Mouse (Mus musculus) ovary, postnatal 14 days (tissue): Measurements from ENCODE around the gene Rgr.
A peak's percentile ranks its signal among the peaks of the same experiment; 100 is the strongest.

Experiments used
- DNase-seq: peaks from one replicate; pipeline ENCODE4 v3.0.0; 2022; ENCODE audit warnings: low spot score

Rgr gene

DNA sequence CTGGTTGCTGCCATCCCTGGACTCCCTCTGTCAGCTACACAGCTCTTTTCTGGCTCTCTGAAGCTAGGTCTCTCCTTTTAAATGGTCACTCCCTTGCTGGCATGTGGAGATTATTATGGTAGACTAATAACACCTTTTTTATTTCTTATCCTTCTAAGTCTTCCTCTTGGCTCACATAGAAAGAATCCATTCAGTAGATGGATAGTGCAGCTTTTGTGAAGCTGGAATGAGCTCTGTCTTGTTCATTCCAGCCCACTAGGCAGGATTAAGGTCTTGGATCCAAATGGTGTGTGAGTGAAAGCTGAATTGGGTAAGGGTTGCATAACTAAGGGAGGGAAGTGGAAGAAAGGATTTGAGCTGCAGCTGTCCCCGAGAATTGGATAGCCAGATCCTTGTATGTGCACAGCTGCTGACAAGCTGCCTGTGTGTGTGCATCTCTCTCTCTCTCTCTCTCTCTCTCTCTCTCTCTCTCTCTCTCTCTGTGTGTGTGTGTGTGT is at the start of gene Rgr:
TSS of gene Rgr (minus strand) at position 51 of the 497 bp plus-strand sequence.
- DNase-seq: no peak

GRCm38 (mm10) chr14:37097956-37098530 is 49.3 kb upstream of the Rgr start, which contains the start of gene Cdhr1:
Cdhr1 (minus strand) TSS chr14:37098347.
- no peak for DNase-seq

GRCm38 (mm10) chr14:37095556-37095955 is 46.8 kb upstream of the Rgr start:
- DNase-seq: no peak

- DNase-seq: no peak
These were observed 45.7 kb upstream of the Rgr start for GRCm38 (mm10) chr14:37094436-37094835.

- no peak for DNase-seq
These were observed 35.0 kb upstream of the Rgr start for GRCm38 (mm10) chr14:37083755-37084154.

DNA sequence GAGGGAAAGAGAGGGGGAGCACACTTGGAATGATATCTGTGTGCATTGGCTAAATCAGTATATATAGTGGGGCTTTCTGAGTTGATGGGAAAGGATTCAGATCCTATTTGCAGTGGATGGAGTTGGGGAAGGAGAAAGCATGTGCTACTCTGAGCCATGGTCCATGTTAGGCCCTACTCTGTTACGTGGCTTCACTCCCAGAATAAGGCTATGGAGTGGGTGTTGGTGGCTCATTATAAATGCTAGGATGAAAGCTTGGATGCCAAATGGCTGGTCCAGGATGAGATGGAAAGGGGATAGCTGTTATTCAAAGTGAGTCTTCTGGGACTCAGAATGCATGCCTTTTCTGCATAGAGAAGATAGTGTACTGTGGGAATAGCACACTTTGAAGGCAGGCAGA is 32.0 kb upstream of the Rgr start:
- DNase-seq: no peak

DNA sequence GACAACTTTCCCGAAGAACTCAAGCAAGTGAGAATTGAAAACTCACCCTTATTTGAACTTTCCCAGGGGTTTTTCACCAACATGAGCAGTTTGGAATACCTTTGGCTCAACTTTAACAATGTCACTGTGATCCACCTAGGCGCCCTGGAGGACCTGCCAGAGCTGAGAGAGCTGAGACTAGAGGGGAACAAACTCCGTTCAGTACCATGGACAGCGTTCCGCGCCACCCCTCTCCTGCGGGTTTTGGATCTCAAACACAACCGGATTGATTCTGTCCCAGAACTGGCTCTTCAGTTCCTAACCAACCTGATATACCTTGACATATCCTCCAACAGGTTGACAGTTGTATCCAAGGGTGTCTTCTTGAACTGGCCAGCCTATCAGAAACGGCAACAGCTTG is 19.8 kb upstream of the Rgr start:
- DNase-seq: peak; percentile 61

DNA sequence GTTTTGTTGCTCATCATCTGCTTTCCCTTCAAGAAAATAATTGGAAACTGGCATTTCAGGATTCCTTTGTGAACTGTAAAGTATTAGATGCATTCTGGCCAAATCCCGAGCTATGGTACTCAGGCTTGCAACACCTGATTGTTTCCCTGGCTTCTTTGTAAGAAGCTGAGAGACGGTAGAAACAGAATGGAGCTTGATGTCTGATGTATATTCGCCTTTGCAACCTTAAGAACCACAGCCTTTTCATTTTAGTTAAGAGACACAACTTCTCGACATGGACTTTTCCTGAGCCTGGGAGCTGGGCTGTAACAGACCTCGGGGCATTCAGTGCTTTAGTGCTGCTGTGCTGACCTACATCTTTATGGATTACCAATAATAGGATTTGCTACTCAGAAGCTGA is 18.9 kb upstream of the Rgr start, which contains the start of gene Lrit2:
TSS of gene Lrit2 (plus strand) at position 301 of the 400 bp plus-strand sequence.
- DNase-seq: no peak

- DNase-seq: no peak
These were observed 17.9 kb upstream of the Rgr start for GRCm38 (mm10) chr14:37066636-37067035.

DNA sequence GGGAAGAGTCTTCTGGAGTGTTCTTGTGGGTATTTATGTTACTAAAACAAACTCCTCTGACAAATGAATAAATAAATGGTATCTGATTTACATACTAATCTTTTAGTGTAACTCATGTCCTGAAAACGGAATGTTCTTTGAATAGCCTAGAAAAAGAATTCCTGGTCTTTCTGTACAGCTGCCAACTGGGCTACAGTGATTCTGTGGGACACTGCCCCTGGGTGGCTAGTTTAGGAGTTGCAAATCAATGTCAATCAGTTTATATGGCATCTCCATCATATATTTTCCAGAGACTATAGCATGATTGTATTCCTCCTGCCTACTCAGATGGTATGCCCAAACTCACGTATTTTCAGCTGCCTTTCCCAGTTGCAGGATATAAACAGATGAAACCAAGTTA is 16.1 kb upstream of the Rgr start:
- DNase-seq: no peak

GRCm38 (mm10) chr14:37034432-37034831 is 14.3 kb downstream of the Rgr start:
- DNase-seq: no peak

GRCm38 (mm10) chr14:37033241-37033640 is 15.5 kb downstream of the Rgr start:
- DNase-seq: peak; percentile 62

- no peak for DNase-seq
These were observed 16.2 kb downstream of the Rgr start for GRCm38 (mm10) chr14:37032481-37033104.

DNA sequence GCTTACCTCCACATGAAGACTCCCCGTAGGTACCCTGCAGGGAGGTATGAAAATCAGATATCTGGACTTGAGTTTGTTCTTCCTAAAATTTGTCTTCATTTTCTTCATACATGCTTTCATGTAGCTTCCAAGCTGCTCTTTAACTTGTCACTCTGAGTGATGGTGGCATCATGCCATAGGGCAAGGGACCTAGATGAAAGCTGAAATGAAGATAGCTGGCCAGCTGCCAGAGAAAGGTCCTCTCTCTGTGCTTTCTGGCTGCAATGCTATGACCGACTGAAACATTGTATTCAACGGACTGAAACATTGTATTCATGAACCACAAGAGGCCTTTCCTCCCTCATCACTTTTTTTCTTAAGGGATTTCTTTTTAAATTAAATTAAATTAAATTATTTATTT is 20.2 kb downstream of the Rgr start:
- no peak for DNase-seq

DNA sequence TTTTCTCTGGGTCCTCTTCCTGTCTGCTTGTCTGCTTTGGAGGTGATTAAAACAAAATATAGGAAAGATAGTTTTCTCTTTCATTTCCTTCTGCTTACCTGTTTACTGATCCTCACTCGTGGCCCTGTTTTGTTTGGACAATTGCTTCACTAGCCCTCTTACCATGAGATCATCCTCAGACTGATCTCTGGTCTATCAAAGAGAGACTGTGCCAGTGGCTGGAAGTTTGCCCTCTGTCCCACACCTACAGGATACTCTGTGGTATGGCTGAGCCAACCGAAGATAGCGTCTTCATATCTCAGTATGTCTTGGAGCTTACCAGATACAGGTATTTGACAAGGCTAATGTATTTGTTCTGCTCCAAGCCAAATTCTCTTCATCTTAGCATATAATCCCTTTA is 20.8 kb downstream of the Rgr start:
- DNase-seq: no peak

GRCm38 (mm10) chr14:37027248-37027933 is 21.4 kb downstream of the Rgr start:
- DNase-seq: no peak

DNA sequence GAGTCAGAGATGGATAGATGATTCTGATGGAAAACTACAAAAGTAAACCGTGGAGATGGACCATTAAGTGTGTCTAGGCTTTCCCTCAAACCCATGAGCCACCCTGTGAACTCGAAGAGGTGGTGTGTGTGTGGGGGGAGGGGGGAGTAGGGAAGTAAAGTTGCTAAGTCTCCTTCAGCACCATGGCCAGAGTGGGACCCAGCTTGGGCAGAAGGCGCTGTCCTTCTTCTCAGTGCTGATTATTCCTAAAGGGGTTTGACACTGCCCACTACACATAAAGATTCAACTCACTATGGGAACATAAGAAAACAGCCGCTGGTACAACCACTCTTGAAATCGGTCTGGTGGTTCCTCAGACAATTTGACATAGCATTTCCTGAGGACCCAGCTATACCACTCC is 32.9 kb downstream of the Rgr start:
- DNase-seq: peak; percentile 24

- DNase-seq: no peak
These were observed 35.1 kb downstream of the Rgr start for GRCm38 (mm10) chr14:37013644-37014043.

DNA sequence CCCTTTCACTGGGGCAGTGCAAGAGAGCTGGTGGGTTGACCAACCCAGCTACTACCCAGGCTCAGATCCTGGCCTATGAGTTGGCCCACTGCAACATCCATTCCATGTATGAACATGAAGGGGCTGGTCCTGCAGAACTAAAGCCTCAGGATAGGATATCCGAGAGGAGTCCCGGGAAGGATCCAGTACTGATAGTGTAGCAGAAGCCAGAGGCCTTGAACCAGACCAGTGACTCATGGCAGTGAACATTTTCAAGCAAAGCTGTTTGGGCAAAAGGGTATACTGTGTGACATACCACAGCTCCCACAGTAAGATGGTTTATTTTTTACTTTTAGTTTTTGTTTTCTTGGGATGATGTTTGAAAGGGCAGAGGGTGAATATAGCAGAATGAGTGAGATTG is 39.1 kb downstream of the Rgr start:
- DNase-seq: no peak

DNA sequence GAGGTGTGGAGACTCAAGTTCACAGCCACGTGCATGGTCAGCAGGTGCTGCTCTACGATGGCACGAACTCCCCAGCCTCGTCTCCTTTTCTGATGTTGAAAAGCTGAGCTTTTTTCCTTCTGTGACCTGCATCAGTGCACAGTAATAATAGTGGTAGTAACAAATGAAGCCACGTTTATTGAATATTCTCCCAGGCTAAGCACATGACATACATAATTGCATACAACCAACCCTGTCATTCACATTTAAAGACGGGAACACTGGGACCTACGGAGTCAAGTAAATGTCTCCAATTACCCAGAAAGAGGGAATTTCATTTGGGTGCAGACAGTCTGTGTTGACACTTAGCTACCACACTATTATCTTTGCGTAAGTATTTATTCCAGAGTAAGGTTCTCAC is 42.3 kb downstream of the Rgr start:
- no peak for DNase-seq

DNA sequence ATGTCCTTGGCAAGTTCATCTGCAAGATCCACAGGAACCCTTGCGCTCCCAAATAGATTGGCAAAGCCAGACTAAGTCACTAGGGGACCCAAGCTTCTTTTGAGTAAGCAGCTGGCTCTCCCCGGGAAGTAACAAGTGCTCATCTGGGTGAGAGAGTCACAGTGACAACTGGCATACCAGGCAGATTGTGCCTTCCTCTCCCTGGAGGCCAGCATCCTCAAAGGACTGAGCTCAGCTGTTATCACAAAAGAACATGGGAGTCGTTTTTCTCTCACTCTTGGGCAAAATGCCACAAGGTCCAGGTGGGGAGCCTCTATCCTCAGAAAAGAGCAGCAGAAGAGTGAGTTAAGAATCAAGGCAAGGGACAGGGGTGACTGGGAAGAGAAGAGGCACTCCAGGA is 42.9 kb downstream of the Rgr start:
- DNase-seq: no peak

GRCm38 (mm10) chr14:37003431-37004095 is 45.2 kb downstream of the Rgr start:
- no peak for DNase-seq

GRCm38 (mm10) chr14:37002852-37003251 is 45.9 kb downstream of the Rgr start:
- DNase-seq: no peak
